Mouse (Mus musculus) kidney, postnatal 0 days (tissue): ENCODE measurements around the gene Gmpr. TPM values are rescaled to one million over a fixed set of nuclear protein-coding genes. Genes with fewer than 3 reads are reported as not detected.
A peak's percentile ranks its signal among the peaks of the same experiment; 100 is the strongest.

Source experiments
- ATAC-seq: fragments of 200-750 bp; cut with Nextera tagmentation; replicated peaks from 2 replicates; pipeline ENCODE4 v1.8.0; 2017; ENCODE audit warnings: low read depth, moderate number of reproducible peaks, moderate TSS enrichment, moderate library complexity; ENCODE audit not compliant: low FRiP score
- DNase-seq: peaks from one replicate; pipeline ENCODE4 v3.0.0-alpha.2; 2016; ENCODE audit warnings: low spot score
- H3K27ac ChIP-seq: fragments of 300-500 bp; sonication (generic); 2 replicates; pipeline ENCODE4 v1.5.1; 2014; ENCODE audit warnings: mild to moderate bottlenecking
- H3K27me3 ChIP-seq: fragments of 300-500 bp; sonication (generic); 2 replicates; pipeline ENCODE4 v1.6.1; 2014; ENCODE audit warnings: low read length, mixed read lengths; ENCODE audit not compliant: insufficient read depth
- H3K36me3 ChIP-seq: fragments of 300-500 bp; sonication (generic); 2 replicates; pipeline ENCODE4 v1.6.1; 2014; ENCODE audit warnings: low read length, mixed read lengths; ENCODE audit not compliant: insufficient read depth
- H3K4me1 ChIP-seq: fragments of 300-500 bp; sonication (generic); replicated peaks from 2 replicates; pipeline ENCODE4 v1.6.1; 2014; ENCODE audit warnings: antibody characterized with exemption, low read length, mixed read lengths; ENCODE audit not compliant: insufficient read depth
- H3K4me2 ChIP-seq: fragments of 300-500 bp; sonication (generic); 2 replicates; pipeline ENCODE4 v1.6.1; 2014; ENCODE audit warnings: mild to moderate bottlenecking, low read length, moderate library complexity, mixed read lengths
- H3K4me3 ChIP-seq: fragments of 300-500 bp; sonication (generic); replicated peaks from 2 replicates; pipeline ENCODE4 v1.5.1; 2014; ENCODE audit warnings: low read depth, low read length
- H3K9ac ChIP-seq: fragments of 300-500 bp; sonication (generic); 2 replicates; pipeline ENCODE4 v1.6.1; 2014; ENCODE audit warnings: low read depth, low read length
- H3K9me3 ChIP-seq: fragments of 300-500 bp; sonication (generic); replicated peaks from 2 replicates; pipeline ENCODE4 v1.6.1; 2016; ENCODE audit warnings: low read length, inconsistent platforms, mixed read lengths
- CTCF ChIP-seq: IDR thresholded peaks from 2 replicates; pipeline ENCODE4 v1.5.1; 2016; ENCODE audit warnings: antibody characterized with exemption, low read depth, mild to moderate bottlenecking, moderate library complexity
- WGBS: fragments of 180-500 bp; shearing (Covaris S2); extraction: QIAGEN DNeasy Blood & Tissue Kit; methylation state at CpG from one replicate; pipeline ENCODE4 v1.1.7; 2014; 5-methylcytosine and 5-hydroxymethylcytosine counted together
- polyA plus RNA-seq: library from polyadenylated mRNA; unstranded; fragments of >200 nt; fragmentation: Nextera tagmentation; extraction: Ambion mirVana; gene quantifications from 2 replicates; pipeline ENCODE4 v1.2.1, GENCODE M21; 2015

Gmpr gene
- polyA plus RNA-seq, 1 experiment from 2014 or later: 72.5 TPM

GRCm38 (mm10) chr13:45576185-45576584, 68.9 kb downstream of the Gmpr start:
- no peaks in the 10 kb centered on the region for H3K9me3 ChIP-seq
- peak overlapping the region; percentile 89 for H3K27ac ChIP-seq
- TF ChIP-seq CTCF: no peak
- peaks cover 5% of the 10 kb centered on the region; the same call in 1 of the 2 replicates for H3K4me1 ChIP-seq
- H3K9ac ChIP-seq: no peak overlapping the region
- WGBS: 46% methylated on average over 4 of the region's 4 CpGs
- H3K4me3 ChIP-seq: no peak overlapping the region
- H3K36me3 ChIP-seq: no peaks in the 10 kb centered on the region
- no peaks in the 10 kb centered on the region for H3K27me3 ChIP-seq
- peak overlapping the region; percentile 14; the same call in 1 of the 2 replicates for H3K4me2 ChIP-seq
- peak; percentile 91 for DNase-seq
- no peak; the same call in 1 of the 2 replicates for ATAC-seq

DNA sequence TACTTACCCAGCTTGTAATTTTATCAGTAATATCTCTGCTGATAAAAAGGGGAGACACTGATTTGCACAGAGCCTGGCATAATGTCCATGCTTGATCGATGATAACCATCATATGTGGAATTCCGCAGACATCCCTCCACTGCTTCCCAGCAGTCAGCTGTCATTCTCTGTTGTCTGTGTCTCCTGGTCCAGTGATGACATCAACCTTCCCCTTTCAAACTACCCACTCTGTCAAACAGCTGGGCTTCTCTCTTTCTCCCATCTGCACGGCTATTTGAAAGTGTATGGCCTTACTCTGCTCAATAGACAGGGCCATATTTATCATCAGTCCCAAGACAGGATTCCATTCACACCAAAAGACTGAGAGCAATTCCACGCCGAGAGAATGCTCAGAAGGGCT, 70.1 kb downstream of the Gmpr start:
- H3K36me3 ChIP-seq: no peaks in the 10 kb centered on the region
- 53% methylated on average over 5 of the region's 5 CpGs for WGBS
- H3K27me3 ChIP-seq: no peaks in the 10 kb centered on the region
- H3K4me1 ChIP-seq: peaks cover 5% of the 10 kb centered on the region
- H3K27ac ChIP-seq: no peak overlapping the region
- DNase-seq: no peak
- TF ChIP-seq CTCF: no peak
- no peak overlapping the region for H3K4me2 ChIP-seq
- H3K9me3 ChIP-seq: no peaks in the 10 kb centered on the region
- no peak overlapping the region for H3K9ac ChIP-seq
- ATAC-seq: no peak
- H3K4me3 ChIP-seq: no peak overlapping the region

DNA sequence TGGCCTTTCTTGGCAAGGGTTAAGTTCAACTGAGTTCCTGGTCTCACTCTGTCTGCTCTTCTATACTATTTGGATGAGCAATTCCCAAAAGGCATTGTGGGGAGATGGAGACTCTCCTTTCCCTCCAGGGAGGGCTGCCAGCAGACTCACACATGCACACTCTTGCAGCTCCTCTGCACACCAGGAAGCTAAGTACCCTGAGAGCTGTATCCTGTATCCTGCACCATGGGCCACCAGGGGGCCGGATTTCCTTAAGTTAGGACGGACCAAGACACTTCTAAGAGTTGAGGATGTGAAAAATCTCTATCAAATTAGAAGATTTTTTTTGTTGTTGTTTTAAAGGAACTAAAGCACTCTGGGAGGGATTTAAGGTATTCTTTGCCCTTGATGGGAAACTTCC, 70.5 kb downstream of the Gmpr start:
- DNase-seq (peak; percentile 82), ATAC-seq (no peak; the same call in 1 of the 2 replicates)
- no peak overlapping the region for H3K4me2 ChIP-seq
- no peaks in the 10 kb centered on the region for H3K9me3 ChIP-seq
- no peak overlapping the region for H3K9ac ChIP-seq
- H3K36me3 ChIP-seq: no peaks in the 10 kb centered on the region
- H3K4me1 ChIP-seq: peaks cover 5% of the 10 kb centered on the region
- 46% methylated on average over 2 of the region's 2 CpGs for WGBS
- peak overlapping the region; percentile 9; the same call in 1 of the 2 replicates for H3K27ac ChIP-seq
- no peak overlapping the region for H3K4me3 ChIP-seq
- peak; percentile 68 for TF ChIP-seq CTCF
- H3K27me3 ChIP-seq: no peaks in the 10 kb centered on the region

DNA sequence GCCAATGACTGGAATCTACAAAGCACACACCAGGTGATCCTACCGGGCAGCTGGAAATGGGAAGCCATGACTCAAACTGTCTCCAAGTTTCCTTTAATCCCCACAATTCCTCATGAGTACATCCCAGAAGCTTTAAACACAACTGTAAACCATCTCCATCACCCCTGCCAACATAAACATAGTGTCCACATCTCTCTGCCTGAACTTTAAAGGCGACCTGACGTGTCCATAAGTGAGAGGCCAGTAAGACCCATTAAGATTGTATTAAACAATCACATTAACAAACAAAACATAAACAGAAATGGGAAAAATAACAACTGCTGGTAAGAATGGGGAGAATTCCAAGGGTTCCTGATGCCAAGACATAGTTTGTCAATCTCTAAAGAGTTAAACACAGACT, 72.5 kb downstream of the Gmpr start:
- DNase-seq (peak; percentile 55), ATAC-seq (no peak)
- no peaks in the 10 kb centered on the region for H3K27me3 ChIP-seq
- H3K9me3 ChIP-seq: no peaks in the 10 kb centered on the region
- H3K4me3 ChIP-seq: no peak overlapping the region
- H3K27ac ChIP-seq: 0 out of 2 replicates have a peak overlapping the region, but pooled peaks have one; percentile 8
- WGBS: 62% methylated on average over 3 of the region's 3 CpGs
- H3K9ac ChIP-seq: no peak overlapping the region
- no peak for TF ChIP-seq CTCF
- H3K36me3 ChIP-seq: no peaks in the 10 kb centered on the region
- no peak overlapping the region for H3K4me2 ChIP-seq
- peaks cover 3% of the 10 kb centered on the region for H3K4me1 ChIP-seq

- Histone ChIP-seq H3K27ac (no peak overlapping the region), H3K9me3 (no peaks in the 10 kb centered on the region), H3K4me2 (no peak overlapping the region), H3K4me1 (no peaks in the 10 kb centered on the region; the same call in none of the 2 replicates), H3K4me3 (no peak overlapping the region), H3K27me3 (no peaks in the 10 kb centered on the region), H3K9ac (no peak overlapping the region), H3K36me3 (no peaks in the 10 kb centered on the region)
- WGBS: 48% methylated on average over 12 of the region's 12 CpGs
- ATAC-seq (no peak), DNase-seq (no peak)
- no peak for TF ChIP-seq CTCF
Observed at GRCm38 (mm10) chr13:45582294-45582693, 75.0 kb downstream of the Gmpr start.

GRCm38 (mm10) chr13:45583061-45583460, 75.8 kb downstream of the Gmpr start:
- Histone ChIP-seq H3K27me3 (no peaks in the 10 kb centered on the region), H3K4me3 (no peak overlapping the region), H3K4me2 (no peak overlapping the region), H3K27ac (no peak overlapping the region), H3K9me3 (no peaks in the 10 kb centered on the region), H3K36me3 (no peaks in the 10 kb centered on the region), H3K4me1 (no peaks in the 10 kb centered on the region; the same call in none of the 2 replicates), H3K9ac (no peak overlapping the region)
- peak; percentile 45; the same call in 1 of the 2 replicates for TF ChIP-seq CTCF
- ATAC-seq (no peak), DNase-seq (no peak)
- WGBS: 85% methylated on average over 5 of the region's 5 CpGs

GRCm38 (mm10) chr13:45590898-45591297, 83.7 kb downstream of the Gmpr start:
- H3K36me3 ChIP-seq: no peaks in the 10 kb centered on the region
- ATAC-seq (no peak), DNase-seq (no peak)
- no peaks in the 10 kb centered on the region for H3K4me1 ChIP-seq
- H3K4me3 ChIP-seq: no peak overlapping the region
- H3K27me3 ChIP-seq: no peaks in the 10 kb centered on the region
- H3K9ac ChIP-seq: no peak overlapping the region
- H3K27ac ChIP-seq: no peak overlapping the region
- no peak for TF ChIP-seq CTCF
- no peaks in the 10 kb centered on the region for H3K9me3 ChIP-seq
- no peak overlapping the region for H3K4me2 ChIP-seq
